Mouse (Mus musculus) olfactory bulb, adult 2 months (tissue): ENCODE data around the gene Psma5. TPM values are rescaled to one million over a fixed set of nuclear protein-coding genes. Genes with fewer than 3 reads are reported as not detected.

ENCODE experiments used
- H3K27ac ChIP-seq: fragments of 200-500 bp; 2 replicates; pipeline ENCODE4 v1.5.1; 2012; ENCODE audit warnings: low read depth, low read length; ENCODE audit not compliant: insufficient read depth
- H3K4me1 ChIP-seq: fragments of 200-500 bp; 2 replicates; pipeline ENCODE4 v1.6.1; 2012; ENCODE audit warnings: low read length; ENCODE audit not compliant: control insufficient read depth, insufficient read depth
- H3K4me3 ChIP-seq: fragments of 200-500 bp; 2 replicates; pipeline ENCODE4 v1.5.1; 2012; ENCODE audit warnings: mild to moderate bottlenecking, low read depth, low read length, moderate library complexity; ENCODE audit not compliant: insufficient read depth
- CTCF ChIP-seq: fragments of 200-500 bp; IDR thresholded peaks from 2 replicates; pipeline ENCODE4 v1.5.1; 2012; ENCODE audit warnings: low read depth, mild to moderate bottlenecking, low read length, moderate library complexity; ENCODE audit not compliant: insufficient read depth
- POLR2A ChIP-seq: fragments of 200-500 bp; IDR thresholded peaks from 2 replicates; pipeline ENCODE4 v1.6.1; 2012; ENCODE audit warnings: mild to moderate bottlenecking, low read depth, low read length, moderate library complexity; ENCODE audit not compliant: insufficient read depth
- WGBS: fragments of 180-500 bp; shearing (Covaris S2); methylation state at CpG from one replicate; pipeline ENCODE4 v1.1.7; 2018; 5-methylcytosine and 5-hydroxymethylcytosine counted together
- polyA plus RNA-seq: library from polyadenylated mRNA; stranded (reverse); fragments of >200 nt; gene quantifications from 2 replicates; pipeline ENCODE4 v1.2.4, GENCODE M21; 2012; ENCODE audit warnings: low replicate concordance; ENCODE audit not compliant: missing spikeins, insufficient read depth, insufficient read length

Gene Psma5
- not detected in 2 replicates for polyA plus RNA-seq

DNA sequence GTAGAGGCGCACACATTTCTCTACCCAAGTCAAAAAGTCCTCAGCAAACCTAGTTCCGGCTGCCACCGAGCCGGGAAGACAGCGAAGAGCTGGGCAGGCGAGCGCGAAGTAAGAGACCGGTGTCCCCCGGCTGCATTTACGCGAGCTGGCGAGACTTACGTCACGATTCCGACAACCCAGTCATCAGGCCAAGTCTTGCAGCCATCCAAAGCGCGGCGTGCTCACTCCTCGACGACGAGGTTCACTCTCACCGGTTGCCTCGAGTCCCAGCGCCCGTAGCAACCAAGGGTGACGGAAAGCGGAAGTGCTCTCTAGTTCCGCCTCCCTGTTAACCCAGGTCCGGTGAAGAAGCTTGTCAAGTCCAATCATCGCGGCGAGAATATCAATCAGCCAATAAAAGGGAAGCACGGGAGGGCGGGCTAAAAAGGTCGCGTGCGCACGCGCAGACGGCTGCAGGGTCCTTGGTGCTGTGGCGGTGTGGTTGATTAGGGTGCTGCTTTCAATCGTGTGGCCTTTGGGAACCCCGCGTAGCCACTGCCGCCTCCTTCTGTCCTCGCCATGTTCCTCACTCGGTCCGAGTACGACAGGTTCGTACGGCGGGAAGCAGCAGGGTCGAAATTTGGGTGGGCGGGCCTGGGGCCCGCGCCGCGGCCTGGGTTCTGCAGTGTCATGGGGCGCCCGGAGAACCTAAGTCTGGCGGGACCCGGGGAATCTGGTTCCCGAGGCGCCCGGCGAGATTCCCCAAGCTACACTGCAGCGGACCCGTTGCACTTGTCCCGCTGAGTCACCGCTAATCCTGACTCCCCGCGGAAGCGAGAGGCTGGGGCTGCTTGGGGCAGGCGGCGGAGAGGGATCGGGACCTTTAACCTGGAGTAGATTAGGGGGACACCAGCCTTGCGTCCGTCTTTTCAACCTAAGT lies at the start of gene Psma5:
TSS of gene Psma5 (plus strand) at position 208 of the 919 bp plus-strand sequence.
- Histone ChIP-seq H3K4me3 (peak within 1 kb of the TSS; percentile 76), H3K27ac (no peak within 1 kb of the TSS), H3K4me1 (peaks cover 4% of the 10 kb centered on the region)
- under 1% methylated on average over 79 of the region's 79 CpGs for WGBS
- TF ChIP-seq POLR2A (peak; percentile 37; the same call in 1 of the 2 replicates), CTCF (no peak)

DNA sequence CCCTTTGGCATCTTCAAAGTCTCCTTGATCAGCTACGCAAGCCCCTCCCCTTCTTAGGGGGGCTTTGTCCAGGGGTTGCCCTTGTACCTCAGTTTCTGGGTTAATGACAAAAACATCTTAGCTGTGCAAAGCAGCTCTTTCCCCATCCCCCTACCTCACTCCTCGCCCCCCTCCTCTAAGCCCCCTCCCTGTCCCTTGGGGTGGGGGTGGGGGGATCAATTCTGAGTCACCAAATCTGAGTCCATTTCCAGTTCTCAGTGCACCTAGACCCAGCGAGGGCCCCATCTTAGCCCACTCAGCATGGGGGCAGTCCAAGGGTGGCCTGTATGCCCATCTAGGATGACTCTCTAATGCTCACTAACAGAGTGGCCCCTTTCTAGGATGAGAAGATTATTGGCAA lies 47.7 kb upstream of the Psma5 start:
- Histone ChIP-seq H3K4me1 (peaks cover 37% of the 10 kb centered on the region), H3K4me3 (peak overlapping the region; percentile 57), H3K27ac (no peak overlapping the region)
- 40% methylated on average over 3 of the region's 3 CpGs for WGBS
- TF ChIP-seq POLR2A (no peak), CTCF (no peak)

DNA sequence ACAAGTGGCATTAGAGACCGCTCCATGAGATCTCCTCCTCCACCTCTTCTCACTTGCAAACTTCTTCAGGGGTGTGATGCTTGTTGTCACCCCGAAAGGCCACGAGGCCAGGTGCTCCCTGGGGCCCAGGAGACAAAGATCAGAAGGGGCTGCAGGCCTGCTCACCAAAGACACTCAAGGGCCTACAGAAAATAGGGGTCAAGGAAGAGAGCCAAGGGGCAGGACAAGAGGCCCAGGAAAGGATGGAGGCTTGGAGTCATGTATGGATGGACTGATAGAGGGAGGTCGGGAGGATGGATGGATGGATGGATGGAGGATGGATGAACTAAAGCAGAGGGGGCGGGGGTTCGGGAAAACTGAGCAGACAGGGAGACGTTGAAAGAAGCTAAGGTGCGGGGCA lies 47.2 kb upstream of the Psma5 start:
- H3K4me3 ChIP-seq = peak overlapping the region; percentile 57
- H3K4me1 ChIP-seq = peaks cover 34% of the 10 kb centered on the region
- H3K27ac ChIP-seq = no peak overlapping the region
- TF ChIP-seq POLR2A = no peak
- no peak for TF ChIP-seq CTCF
- WGBS = 5% methylated on average over 8 of the region's 8 CpGs

DNA sequence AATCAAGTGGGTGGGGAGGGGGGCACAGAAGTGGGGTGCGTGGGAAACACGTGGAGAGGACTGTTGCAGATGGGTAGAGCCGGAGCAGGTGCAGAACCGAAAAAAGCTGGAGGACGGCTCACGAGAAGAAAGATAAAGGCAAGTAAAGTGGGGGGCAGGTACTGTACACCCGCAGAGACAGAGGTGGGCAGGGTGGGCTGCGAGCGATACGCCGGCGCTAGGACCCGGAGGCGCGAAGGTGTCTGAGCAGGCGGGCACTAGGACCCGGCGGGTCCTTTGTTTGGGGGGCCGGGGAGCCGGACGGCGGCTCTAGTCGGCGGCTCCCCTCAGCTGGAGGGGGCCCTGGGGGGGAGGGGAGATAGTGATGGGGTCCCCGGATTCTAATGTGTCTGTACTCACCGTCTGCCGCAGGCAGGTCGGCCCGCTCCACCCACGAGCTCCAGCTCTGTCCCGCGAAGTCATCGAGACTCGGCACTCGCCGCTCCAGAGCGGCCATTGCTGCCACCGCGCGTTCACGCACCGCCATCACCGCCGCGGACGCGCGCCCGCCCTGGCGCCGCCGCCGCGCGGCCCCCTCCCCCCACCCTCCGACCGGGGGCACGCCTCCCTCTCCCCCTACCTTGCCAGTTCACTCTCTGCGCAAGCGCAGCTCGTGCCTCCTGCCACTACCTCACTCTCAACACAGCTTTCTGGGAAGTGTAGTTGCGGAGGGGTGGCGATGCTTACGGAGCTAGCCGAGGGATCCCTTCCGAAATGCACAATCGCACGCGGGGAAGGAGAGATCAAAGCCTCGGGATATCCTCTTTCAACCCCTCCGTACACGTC lies 46.6 kb upstream of the Psma5 start:
- peaks cover 32% of the 10 kb centered on the region for H3K4me1 ChIP-seq
- peak overlapping the region; percentile 57 for H3K4me3 ChIP-seq
- peak; percentile 90; the same call in 1 of the 2 replicates for TF ChIP-seq POLR2A
- TF ChIP-seq CTCF = no peak
- peak overlapping the region; percentile 84 for H3K27ac ChIP-seq
- under 1% methylated on average over 71 of the region's 72 CpGs for WGBS

DNA sequence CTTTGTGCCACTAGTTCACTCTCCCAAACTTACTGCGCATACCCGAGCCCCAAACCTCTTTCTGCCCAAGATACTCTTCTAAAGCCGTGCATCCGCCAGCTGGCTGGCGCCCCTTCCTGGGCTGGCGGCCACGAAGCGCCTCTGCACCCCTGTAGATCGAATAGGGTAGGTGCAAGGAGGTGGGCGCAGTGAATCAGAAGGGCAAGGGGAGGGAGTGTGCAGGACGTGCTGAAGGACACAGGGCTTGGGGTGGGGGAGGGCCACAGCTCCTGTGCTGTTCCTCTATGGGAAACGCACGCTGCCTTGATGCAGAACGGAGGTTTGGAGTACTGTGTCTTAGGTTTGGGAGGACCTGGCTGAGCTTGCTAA lies 46.0 kb upstream of the Psma5 start, which contains the start of gene Atxn7l2:
TSS of gene Atxn7l2 (minus strand) at position 164 of the 369 bp plus-strand sequence.
- TF ChIP-seq POLR2A = peak; percentile 59
- peak; percentile 55; the same call in 1 of the 2 replicates for TF ChIP-seq CTCF
- peak within 1 kb of the TSS; percentile 84 for H3K27ac ChIP-seq
- WGBS = 0% methylated on average over 14 of the region's 14 CpGs
- peaks cover 32% of the 10 kb centered on the region for H3K4me1 ChIP-seq
- H3K4me3 ChIP-seq = peak within 1 kb of the TSS; percentile 57

DNA sequence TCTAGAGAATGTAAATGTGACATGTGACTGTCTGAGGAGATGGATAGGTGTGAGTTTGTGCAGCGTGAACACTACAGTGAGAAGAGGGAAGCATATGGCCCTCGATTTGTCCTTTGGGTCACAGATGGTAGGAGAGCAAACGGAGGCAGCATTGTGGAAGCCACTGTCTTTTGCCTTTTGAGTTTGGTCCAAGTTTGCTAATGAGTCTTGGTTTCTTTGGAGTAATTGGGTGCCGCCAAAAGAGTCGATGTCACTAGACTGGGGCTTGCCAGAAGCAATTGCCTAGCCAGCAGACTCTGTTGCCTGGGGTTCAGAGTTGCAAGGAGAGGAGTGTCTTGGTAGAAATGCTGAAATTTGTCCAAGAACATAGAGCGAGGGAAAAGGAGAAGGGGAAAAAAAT lies 44.9 kb upstream of the Psma5 start:
- no peak for TF ChIP-seq POLR2A
- H3K4me1 ChIP-seq = peaks cover 25% of the 10 kb centered on the region
- WGBS = 34% methylated on average over 6 of the region's 6 CpGs
- peak overlapping the region; percentile 29; the same call in 1 of the 2 replicates for H3K27ac ChIP-seq
- H3K4me3 ChIP-seq = no peak overlapping the region

DNA sequence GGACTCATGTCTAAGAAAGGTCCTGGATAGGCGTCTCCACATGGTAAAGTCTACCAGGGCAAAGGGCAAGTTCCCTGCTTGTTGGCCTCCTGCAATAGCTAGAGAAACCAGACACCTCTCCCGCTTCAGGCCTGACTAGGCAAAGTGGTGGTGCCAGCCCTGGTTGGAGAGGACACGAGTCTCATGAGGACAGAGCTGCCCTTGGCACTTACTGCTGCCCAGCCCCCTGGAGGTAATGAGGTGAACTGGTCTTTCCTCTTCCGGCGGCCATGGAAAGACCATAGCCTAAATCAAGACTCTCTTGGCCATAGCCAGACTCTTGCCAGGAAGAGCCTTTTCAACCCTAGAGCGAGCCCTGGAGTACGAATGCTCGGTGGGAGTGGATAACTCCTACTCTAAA lies 44.3 kb upstream of the Psma5 start:
- TF ChIP-seq CTCF = no peak
- no peak for TF ChIP-seq POLR2A
- 75% methylated on average over 8 of the region's 8 CpGs for WGBS
- Histone ChIP-seq H3K4me3 (no peak overlapping the region), H3K4me1 (peaks cover 19% of the 10 kb centered on the region), H3K27ac (peak overlapping the region; percentile 1; the same call in 1 of the 2 replicates)

DNA sequence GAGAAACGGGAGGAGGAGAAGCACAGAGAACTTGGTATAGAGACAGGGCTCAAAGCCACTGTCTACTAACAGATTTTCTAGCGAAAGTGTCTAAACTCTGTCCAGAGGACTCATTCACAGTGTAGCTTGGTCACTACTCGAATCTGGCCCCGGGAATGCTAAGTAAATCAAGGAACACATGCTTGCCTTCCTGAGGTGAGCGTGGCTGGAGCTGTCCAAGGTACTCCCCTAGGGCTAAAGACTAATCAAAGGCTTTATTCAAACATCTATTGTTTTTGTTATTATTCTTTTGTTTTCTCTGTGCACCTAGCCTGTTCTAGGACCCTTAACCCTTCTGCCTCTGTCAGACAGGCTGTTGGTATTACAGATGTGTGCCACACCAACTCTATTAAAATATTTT lies 42.0 kb upstream of the Psma5 start:
- H3K27ac ChIP-seq = no peak overlapping the region
- 39% methylated on average over 5 of the region's 5 CpGs for WGBS
- peaks cover 4% of the 10 kb centered on the region for H3K4me1 ChIP-seq
- H3K4me3 ChIP-seq = no peak overlapping the region
- TF ChIP-seq POLR2A (no peak), CTCF (no peak)
